Mouse (Mus musculus) lung, adult 18-20 months (tissue): ENCODE data around the gene Xrcc1.

Experiments used
- DNase-seq, 2 experiments: peaks; one replicate each; pipeline ENCODE4 v3.0.0; 2022; ENCODE audit warnings: mixed read lengths in 2 of 2

Xrcc1 gene

DNA sequence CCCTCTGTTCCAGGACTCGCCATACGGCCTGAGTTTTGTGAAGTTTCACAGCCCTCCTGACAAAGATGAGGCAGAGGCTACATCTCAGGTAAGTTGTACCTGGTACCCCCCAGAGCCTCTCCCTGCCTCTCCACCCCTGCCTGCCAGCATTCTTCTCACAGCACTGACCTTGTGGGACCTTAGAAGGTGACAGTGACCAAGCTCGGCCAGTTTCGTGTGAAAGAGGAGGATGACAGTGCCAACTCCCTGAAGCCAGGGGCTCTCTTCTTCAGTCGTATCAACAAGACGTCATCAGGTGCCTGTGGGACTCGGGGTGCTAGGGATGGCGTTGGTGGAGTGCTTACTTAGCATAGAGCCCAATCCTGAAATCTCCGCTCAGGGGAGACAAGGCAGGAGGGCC is 20.1 kb downstream of the Xrcc1 start:
- no peak for DNase-seq

DNA sequence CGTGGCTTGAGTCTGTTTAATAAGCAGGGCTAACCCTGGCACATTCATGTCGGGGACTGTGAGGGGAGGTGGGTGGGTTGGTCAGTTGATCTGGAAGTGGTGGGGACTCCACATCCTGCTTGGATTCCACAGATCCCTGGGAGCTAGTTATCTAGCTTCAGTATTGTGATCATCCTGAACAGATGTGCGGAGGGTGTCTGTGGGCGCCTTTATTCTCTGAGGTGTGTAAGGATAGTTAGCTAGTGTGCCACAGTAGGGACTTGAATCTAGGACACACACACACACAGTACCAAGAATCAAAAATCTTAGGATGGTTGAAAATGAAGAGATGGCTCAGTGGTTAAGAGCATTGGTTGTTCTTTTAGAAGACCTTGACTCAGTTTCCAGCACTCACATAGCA is 22.4 kb downstream of the Xrcc1 start:
- DNase-seq: no peak

DNA sequence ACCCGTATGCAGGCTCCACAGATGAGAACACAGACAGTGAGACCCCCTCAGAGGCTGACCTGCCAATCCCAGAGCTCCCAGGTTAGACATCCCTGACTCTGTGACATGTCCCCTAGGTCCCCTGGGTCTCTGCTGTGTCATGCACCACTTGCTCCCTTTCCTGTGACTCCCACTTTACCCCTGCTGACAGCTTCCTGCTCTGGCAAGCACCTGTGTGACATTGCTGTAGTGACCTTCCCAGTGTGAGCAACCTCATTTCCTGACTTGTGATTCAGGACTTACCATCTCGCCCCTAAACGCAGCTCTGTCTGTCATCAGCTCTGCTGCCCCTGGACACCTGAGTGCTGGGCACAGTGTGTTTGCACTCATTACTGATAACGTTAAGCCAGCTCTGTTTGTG is 25.0 kb downstream of the Xrcc1 start:
- no peak for DNase-seq

DNA sequence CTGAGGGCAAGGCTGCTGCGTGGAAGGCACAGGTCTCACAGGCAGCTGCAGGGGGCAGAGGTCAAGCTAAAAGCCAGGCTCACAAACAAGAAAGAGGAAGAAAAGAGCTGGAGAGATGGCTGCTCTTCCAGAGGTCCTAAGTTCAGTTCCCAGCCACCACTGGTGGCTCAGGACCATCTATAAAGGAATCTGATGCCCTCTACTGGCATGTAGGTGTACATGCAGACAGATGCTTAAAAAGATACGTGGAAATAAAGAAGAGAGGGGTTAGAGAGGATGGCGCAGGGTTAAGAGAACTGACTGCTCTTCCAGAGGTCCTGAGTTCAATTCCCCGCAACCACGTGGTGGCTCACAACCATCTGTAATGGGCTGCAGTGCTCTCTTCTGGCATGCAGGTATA is 26.4 kb downstream of the Xrcc1 start:
- no peak for DNase-seq

DNA sequence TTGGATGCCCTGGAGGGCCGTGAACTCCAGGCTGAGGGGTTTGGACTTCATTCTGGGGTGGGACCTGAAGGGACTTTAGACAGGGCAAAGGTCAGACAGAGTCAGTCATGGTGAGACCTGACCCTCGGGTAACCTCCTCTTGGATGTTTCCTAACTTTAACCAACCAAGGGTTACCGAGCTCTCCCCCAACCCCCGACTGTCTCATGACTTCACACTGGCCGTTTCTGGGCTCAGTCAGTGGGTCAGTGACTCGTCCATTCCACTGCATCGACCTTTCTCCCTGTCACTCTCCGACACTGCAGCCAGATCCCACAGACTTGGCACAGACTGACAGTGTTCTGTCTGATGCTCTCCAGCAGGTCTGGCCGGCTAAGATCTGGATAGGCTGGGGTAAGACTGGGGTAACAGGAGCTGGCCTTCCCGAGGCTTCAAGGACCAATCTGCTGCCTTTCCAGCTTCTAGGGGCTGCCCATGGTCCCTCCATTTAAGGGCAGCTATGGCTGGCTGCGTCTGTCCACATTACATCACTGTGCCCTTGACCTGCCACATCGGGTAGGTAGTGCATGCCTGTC is 28.2 kb downstream of the Xrcc1 start:
- no peak for DNase-seq

DNA sequence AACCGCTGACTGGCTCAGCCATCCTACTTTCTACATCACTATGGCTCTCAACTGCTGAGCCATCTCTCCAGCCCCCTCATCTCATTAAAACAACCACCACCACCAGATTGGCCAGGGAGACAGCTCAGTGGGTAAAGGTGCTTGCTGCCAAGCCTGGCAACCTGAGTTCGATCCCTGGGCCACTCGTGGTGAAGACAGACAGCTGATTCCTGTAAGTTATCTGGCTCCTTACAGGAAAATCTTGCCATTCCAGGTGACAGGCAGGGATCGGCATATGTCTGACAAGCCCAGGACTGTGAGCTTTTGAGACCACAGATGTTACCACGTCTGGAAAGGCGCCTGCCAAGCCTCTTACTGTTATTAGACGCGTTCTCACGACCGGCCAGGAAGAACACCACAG is 31.7 kb downstream of the Xrcc1 start:
- no peak for DNase-seq

DNA sequence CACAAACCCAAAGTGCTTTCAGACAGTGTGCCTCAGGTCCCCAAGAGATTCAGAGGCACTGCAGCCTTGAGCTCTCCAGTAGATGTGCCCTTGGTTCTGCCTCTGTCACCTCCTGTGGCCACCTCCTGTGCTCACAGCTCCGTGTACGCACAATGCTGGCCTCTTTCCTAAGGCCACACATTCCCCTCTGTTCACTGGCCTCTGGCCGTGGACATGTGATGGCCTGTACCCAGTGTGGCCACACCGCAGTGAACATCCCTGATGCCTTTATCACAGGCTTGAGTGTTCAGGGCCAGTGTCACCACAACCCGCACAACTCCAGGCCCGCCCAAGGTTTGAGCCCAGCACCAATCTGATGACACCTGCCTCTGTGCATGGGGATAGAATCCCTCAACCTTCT is 38.8 kb downstream of the Xrcc1 start:
- no peak for DNase-seq

GRCm38 (mm10) chr7:24585995-24586394 is 39.9 kb downstream of the Xrcc1 start:
- DNase-seq: no peak

GRCm38 (mm10) chr7:24586828-24587227 is 40.7 kb downstream of the Xrcc1 start:
- no peak for DNase-seq

DNA sequence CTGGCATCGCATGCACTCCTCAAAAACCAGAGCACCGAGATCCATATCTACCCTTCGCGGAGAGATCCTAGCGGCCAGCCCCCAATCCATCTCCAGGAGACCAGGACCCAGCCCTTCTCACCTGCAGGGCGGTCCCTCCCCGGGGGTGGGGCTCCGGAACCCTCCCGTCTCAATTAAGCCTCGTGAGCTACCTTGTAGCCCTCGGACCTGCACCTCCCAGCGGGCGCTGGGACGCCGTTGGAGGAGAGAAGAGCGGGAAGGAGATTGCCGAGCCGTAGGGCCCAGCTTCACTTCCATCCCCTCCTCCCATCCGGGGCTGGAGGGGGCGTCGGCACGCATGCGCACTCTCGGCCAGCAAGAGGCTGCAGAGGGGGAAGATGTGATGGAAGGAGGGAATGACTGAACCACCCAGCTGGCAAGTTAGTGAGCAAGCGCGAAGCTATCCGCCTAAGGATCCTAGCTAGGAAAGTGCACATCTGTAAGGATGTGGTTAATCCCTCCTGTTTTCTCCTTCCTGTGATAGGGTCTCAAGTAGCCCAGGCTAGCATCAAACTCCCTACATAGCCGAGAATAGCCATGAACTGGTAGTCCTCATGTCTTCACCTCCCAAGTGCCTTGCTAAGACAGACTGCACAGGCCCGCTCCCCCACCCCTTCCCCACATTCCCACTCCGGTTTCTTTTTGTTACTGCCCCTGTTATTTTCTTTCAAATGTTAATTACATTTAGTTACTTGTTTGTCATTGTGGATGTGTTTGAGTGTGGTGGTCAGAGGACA is 41.4 kb downstream of the Xrcc1 start, which contains the start of the genes Ethe1 and Zfp575:
Gene Ethe1 (plus strand): TSS at position 214 of the 776 bp plus-strand sequence.
Gene Zfp575 (minus strand): TSS at position 312 of the 776 bp plus-strand sequence.
- no peak for DNase-seq

DNA sequence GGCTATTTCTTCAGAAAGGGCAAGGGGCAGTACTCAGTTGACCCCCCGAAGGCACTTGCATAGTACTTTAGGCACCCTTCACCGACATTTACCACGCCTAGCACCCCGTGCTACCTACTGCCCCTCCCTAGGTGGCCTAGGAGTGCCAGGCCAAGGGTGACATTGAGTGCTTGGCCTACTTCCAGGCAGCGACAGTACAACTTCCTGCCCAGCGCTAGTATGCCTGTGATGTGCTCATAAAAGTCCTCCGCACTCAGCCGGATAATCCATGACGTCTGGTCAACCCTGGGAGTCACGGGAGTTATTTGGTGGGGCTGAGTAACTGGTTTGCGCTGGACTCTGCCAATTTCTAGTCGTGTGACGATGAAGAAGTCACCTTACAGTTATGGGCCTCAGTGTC is 42.2 kb downstream of the Xrcc1 start:
- DNase-seq: peak; percentile 75 to 87

DNA sequence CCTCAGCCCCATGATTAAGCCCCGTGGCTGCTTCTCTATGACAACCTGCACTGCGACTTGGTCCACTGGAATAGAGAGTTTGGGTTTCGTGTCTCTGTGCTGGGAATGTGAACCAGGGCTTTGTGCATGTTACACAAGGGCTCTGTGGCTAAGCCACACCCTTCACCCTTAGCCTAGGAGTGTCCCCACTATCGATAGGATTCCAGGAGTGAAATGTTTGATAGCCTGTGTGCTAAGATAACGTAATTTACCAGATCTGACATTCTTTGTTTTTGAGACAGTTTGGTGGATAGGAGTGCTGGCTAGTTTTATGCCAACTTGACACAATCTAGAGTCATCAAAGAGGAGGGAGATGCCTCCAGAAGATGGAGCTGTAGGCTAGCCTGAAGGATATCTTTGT is 45.6 kb downstream of the Xrcc1 start:
- DNase-seq: no peak

GRCm38 (mm10) chr7:24592163-24592562 is 46.1 kb downstream of the Xrcc1 start:
- no peak for DNase-seq

- DNase-seq: no peak
Measured at GRCm38 (mm10) chr7:24592781-24593180, 46.7 kb downstream of the Xrcc1 start.

DNA sequence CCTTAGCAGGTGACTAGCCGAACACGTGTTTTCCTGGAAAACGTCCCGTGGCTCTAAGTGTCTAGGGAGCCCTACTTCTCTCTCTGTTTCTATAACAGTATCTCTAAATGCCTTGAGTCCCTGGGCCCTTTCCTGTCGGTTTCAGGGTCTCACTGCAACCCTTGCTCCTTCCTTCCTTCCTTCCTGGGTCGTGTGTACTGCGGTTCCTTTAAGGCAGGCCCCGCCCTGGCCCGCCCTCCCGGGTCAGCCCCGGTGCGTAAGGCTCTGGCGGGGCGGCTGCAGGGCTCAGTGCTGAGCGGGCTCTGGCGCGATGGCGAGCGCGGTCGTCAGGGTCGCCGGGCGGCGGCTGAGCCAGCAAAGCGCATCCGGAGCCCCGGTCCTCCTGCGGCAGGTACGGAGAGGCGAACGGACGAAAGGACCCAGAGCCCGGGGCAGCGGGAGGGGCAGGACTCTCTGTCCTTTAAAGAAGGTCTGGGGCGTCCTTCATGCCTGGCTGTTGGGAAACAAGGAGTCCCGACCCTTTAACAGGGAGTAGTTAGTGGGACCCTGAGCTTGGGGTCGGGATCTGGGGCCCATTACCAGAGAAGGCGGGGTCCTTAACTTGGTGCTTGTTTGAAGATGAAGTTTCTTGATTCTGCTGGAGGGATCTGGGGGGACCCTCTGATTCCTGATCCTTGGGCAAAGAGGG is 47.7 kb downstream of the Xrcc1 start:
- DNase-seq: peak; percentile 75 to 76

DNA sequence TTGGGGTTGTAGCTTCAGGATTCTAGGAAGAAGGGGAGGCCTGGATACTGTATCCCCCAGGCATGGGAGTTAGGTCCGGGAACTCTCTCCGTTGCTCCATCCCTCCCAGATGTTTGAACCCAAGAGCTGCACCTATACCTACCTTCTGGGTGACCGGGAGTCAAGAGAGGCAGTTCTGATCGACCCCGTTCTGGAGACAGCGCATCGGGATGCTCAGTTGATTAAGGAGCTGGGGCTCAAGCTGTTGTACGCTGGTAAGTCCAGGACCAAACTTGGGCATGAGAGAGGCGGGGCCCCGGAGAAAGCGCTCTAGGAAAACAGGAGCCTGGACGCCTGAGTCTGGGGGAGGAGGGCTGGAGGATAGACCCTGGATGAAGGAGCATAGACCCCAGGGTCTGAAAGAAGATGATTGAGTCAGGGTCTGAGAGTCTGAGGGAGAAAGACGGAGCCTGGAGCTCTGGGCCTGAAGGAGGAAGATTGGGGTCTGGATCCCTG is 48.3 kb downstream of the Xrcc1 start:
- no peak for DNase-seq

DNA sequence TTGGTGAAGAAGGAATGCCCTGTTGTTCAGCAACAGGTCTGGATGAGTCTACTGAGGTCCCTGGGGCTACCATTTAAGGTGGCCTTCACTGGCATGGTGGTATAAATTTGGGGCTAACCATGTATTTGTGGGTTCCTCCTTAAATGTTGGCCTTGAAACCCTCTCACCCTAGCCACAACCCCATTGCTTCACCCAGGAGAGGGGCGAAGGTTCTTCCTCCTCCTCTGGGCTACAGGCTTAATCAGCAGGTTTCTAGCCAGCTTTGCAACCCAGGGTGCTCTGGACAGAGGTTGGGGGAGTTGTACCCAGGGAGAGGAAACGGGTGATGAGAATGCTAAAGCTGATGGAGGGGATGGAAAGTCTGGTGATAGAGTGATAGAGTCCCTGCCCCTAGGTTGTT is 49.4 kb downstream of the Xrcc1 start:
- no peak for DNase-seq

DNA sequence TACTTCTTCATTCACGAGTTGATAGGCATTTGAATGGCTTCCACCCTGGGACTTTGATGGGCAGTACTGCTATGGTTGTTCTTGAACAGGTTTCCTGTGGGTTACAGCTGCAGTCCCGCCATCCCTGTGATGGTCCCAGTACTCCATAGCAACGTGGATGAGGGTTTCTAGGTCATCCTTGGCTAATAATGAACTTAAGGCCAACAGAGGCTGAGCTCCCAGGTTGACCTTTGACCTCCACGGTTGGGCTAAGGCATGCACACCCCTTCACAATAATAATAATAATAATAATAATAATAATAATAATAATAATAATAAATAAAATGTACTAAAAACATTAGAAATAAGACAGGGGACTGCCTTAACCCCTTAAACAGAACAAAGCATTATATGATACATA is 52.0 kb downstream of the Xrcc1 start:
- no peak for DNase-seq

- DNase-seq: peak; percentile 38 to 69
Measured at GRCm38 (mm10) chr7:24599211-24600067, 53.4 kb downstream of the Xrcc1 start.

GRCm38 (mm10) chr7:24600941-24601597 is 55.0 kb downstream of the Xrcc1 start:
- DNase-seq: peak; percentile 93 to 95

DNA sequence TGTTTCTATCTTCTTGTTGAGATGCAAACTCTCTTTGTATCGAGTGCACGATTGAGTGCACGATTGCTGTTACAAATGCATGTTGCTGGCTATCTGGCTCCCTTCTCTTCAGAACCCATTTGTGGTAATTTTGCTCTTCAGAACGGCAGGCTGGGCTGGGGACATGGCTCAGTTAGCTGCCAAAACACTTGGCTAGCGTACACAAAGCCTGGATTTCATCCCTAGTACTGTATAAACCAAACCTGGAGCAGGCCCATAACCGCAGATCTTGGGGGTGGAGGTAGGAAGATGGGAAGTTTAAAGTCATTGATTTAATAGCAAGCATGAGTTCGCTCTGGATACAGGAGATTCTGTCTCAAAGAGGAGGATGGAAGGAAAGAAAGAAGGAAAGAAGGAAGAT is 59.5 kb downstream of the Xrcc1 start:
- DNase-seq: no peak

- DNase-seq: no peak
Measured at GRCm38 (mm10) chr7:24606046-24606445, 60.0 kb downstream of the Xrcc1 start.
